Mouse (Mus musculus) CD4-positive helper T cell, adult 2 months (primary cell): Measurements from ENCODE around the gene Cacng7.
"Not testable (repeated sequence)": the region's sequence is repeated elsewhere in the genome, so short reads cannot be mapped to it uniquely, and the experiment has no call there.

Experiments
- DNase-seq: peaks from one replicate; pipeline ENCODE4 v3.0.0-alpha.2; 2012; ENCODE audit warnings: low read depth, missing footprints, low spot score

The Cacng7 gene

DNA sequence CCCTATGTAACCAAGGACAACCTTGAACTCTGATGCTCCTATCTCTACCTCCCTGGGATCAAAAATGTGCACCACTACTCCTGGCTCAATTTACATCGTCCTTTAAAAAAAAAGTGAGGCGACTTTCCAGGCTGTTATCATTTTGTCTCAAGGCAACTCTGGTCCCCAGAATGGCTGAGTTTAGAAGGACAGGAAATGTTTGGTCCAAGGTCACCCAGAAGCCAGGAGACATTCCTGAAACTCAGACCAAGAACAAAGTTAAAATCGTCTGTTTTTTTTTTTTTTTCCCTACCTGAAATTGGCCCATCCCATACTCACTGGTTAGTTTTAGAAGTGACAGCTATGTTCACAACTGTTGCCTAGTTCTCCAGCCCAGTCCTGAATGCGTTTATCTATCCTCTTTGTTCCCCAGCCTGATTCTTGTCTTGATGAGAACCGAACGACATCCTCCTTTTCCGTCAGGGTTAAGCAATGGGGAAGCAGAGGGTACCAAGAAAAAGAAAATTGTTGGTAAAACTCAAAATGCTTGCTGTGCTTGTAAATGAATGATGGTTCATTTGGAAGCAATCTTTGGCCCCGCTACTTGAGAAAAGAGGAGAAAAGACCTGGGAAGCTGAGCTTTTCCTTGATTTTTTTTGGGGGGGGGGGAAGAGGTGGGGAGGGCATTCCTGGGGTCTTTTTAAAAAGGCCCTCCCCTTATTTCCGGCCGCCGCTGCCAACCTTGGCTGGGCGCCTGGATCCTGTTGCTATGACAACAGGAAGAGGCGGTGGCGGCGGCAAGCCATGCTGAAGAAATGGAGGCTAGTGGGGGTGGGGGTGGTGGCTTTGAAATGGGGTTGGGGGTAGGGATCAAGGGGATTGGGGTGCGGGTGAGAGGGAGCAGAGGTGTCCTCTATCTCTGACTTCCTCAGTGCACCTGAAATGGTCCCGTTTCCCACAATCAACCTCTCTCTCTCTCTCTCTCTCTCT is 57.0 kb downstream of the Cacng7 start:
- DNase-seq: peak; percentile 8

- no peak for DNase-seq
Observed at GRCm38 (mm10) chr7:3390413-3391080, 57.8 kb downstream of the Cacng7 start, which contains the start of gene Cacng8. Gene Cacng8 (plus strand): TSS chr7:3390683.

DNA sequence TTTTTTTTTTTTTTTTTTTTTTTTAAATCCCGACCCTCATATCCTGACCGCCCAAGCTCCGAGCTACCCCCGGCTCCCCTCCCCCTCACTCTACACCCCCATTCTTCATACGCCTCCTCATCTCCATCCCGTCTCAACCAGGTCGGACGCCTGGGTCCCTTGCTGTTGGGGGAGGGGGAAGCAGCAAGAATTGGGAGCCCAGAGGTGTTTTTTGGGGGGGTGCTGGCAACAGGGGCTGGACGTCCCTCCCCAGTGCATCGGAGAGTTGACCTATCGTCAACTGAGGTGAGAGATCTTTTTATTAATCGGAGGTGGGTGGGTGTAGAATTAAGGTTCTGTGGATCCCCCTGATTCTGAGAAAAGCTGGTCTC is 58.3 kb downstream of the Cacng7 start:
- DNase-seq: no peak

DNA sequence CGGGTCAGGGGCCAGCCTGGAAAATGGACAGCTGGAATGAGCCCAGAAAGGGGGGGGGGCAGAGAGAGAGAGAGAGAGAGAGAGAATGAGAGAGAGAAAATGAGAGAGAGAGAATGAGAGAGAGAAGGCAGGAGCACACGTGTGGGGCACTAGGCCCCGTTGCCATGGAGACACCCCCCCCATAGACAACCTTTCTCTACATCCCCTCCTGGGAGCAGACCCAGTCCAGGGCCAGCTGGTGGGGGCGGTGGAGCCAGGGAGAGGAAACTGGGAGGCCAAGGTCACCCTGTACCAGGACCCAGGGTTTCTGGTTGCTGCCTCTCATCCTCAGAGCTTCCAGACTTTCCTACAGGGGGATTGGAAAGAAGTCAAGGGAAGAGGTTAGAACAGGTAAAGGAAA is 59.1 kb downstream of the Cacng7 start:
- no peak for DNase-seq

- DNase-seq: no peak
Observed at GRCm38 (mm10) chr7:3397355-3397754, 64.6 kb downstream of the Cacng7 start.

- DNase-seq: no peak
Observed at GRCm38 (mm10) chr7:3397797-3398196, 65.0 kb downstream of the Cacng7 start.

GRCm38 (mm10) chr7:3398363-3398762 is 65.6 kb downstream of the Cacng7 start:
- DNase-seq: not testable (repeated sequence)

DNA sequence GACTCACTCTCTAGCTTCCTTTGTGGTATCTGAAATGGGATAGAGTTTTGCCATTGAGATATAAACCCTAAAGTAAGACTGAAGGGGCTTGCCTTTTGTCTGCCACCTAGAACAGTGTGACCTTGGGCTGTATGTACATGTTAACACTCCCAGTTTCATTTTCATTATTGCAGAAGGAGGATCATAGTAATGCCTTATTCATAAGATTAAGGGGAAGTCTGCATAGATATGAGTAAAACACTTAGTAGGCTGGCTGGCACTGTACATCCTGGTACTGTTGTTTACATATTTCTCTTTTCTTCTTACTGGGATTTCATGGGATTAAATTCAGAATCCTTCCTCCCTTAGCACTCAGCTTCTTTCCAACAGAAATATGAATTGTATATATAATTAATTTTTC is 67.2 kb downstream of the Cacng7 start:
- DNase-seq: no peak

DNA sequence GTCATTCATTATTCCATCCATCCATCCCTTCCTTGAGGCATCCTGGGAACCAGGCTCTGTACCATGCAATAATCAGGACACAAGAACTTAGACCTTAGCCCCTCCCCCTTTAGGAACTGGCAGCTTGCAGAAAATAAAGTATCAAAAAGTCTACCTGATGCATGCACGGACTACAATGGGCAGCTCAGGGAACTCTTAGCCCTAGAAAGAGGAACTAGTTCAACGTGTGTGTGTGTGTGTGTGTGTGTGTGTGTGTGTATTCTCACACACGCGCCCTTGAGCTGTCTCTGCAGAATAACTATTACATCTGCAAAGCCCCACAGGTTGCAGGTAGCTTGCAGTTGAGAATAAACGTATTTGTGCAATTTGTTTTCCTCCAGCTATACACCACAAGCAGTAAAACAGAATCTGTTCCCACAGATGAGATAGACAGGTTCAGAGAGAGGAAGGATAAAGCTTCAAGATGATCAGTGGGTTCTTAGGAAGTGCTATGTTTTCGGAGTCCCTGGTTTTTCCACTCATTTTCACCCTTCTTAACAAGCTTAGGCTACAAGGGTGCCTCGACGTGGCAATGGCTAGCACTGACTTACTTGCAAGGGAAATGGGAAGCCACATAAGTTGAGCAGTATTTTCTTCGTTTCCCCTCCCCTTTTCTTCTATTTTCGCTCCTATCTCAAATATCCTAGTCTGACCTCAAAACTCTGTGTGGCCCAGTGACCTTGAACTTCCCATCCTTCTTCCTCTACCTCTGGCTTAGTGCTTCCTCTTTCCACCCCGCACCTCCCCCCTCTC is 77.2 kb downstream of the Cacng7 start:
- DNase-seq: peak; percentile 8

DNA sequence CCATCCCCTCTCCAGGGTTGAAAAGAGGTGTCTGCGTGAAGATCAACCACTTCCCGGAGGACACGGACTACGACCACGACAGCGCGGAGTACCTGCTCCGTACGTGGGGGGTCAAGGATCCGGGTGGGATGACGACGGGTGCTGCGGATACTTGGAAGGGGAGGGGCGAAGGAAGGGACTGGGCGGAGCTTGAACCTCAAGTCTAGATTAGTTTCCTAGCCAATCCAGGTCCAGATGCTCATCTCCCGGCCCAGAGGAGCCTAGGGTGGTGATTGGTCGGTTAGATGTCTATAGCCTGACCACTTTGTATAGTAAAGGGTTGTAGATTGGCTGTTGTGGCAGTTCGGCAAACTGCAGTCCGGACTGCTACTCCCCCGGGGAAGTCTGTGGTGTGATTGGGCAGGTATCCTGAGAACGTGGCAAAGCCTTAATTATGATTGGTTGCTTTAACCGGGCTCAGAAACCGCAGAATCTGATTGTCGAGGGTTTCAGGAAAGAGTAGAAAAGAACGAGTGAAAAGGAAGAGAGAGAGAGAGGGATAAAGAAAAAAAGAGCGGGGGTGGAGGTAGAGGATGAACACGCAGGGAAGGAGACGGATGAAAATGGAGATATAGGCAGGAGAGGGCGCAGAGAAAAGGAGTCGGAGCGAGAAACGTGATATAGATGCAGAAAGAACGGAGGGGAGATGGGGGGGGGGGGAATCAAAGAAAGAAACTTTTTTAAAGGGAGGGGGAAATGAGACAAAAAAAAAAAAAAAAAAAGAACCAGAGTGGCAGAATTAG is 78.6 kb downstream of the Cacng7 start:
- peak; percentile 72 for DNase-seq

- peak; percentile 44 for DNase-seq
Observed at GRCm38 (mm10) chr7:3412036-3412435, 79.3 kb downstream of the Cacng7 start.

GRCm38 (mm10) chr7:3414888-3415287 is 82.1 kb downstream of the Cacng7 start:
- no peak for DNase-seq

GRCm38 (mm10) chr7:3415378-3415777 is 82.6 kb downstream of the Cacng7 start:
- DNase-seq: peak; percentile 11
